Mouse (Mus musculus) adipocyte (in vitro differentiated cells): ENCODE data around the gene Tas2r129.
"Not testable (repeated sequence)": the region's sequence is repeated elsewhere in the genome, so short reads cannot be mapped to it uniquely, and the experiment has no call there.

ENCODE experiments used
- DNase-seq: peaks from one replicate; pipeline ENCODE4 v3.0.0-alpha.2; 2016; ENCODE audit warnings: low spot score

Gene Tas2r129

GRCm38 (mm10) chr6:132950802-132951201 lies at the start of gene Tas2r129:
TSS of gene Tas2r129 (plus strand) at chr6:132951102.
- DNase-seq = no peak

DNA sequence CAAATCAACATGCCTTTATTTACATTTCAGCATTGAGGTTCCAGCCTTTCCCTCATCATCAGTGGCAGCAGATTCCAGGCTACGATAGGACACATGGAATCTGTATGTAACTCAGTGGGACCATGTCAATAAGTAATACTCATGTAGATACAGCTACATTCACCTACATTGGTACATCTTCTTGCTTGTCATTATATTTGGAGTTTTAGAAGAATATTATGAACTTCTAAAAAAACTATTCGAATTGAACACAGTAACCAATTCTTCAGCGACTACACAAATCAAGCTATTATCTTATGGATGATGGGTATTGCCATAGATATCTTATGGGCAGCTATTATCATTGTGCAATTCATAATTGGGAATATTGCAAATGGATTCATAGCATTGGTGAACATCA lies 41.6 kb upstream of the Tas2r129 start, which contains the start of gene Tas2r125:
TSS of gene Tas2r125 (plus strand) at position 301 of the 400 bp plus-strand sequence.
- no peak for DNase-seq

DNA sequence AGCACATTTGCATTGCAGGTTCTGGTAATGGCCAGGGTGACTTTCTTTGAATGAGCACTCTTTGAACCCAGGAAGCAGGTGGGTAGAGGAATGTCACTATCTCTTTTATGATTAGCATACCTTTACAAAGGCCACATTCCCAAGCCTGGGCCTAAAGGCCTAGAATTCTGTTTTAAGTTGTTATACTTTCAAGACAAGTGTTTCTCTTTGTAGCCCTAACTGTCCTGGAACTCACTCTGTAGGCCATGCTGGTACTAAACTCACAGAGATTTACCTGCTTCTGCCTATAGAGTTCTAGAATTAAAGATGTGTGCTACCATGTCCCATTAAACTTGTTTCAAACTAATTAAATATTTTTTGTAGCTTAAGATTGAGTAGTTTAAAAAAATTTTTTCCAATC lies 9.5 kb upstream of the Tas2r129 start:
- DNase-seq = not testable (repeated sequence)

- no peak for DNase-seq
Measured at GRCm38 (mm10) chr6:132957819-132958218, 6.9 kb downstream of the Tas2r129 start, which contains the start of gene Tas2r131. TSS of gene Tas2r131 (minus strand) at chr6:132957919.

DNA sequence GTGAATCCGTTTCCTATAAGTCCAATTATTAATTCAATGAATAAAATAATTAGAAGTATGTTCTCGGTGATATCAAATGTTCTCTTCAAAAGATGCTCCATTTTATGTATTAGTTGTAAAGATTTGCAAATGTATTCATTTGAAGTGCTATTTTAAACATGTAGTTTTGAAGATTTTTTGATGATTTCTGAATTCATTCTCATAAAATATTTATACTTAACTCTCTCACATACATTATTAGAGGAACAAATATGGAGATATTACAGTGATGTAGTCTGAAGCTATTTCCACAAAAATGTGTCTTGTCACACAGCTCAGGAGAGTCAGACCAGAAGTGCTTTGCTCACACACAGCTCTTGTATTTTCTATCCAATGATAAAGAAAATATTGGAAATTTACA lies 30.0 kb downstream of the Tas2r129 start, which contains the start of gene Tas2r109:
TSS of gene Tas2r109 (minus strand) at position 101 of the 400 bp plus-strand sequence.
- no peak for DNase-seq
